Mouse (Mus musculus): Measurements from ENCODE around the gene Acbd3. TPM values are rescaled to one million over a fixed set of nuclear protein-coding genes. Genes with fewer than 3 reads are reported as not detected.

The Acbd3 gene
- 10 to 100 TPM; 32.5 to 36.3 (median 34.8) TPM for total RNA-seq (2022)

- DNase-seq (ENCODE audit: low spot score in 2 of 2), result peak; percentile 82 to 87
These were observed at the start of gene Acbd3 for GRCm38 (mm10) chr1:180725704-180726179. Gene Acbd3 (plus strand): TSS chr1:180726043.

GRCm38 (mm10) chr1:180691284-180691683 is 34.6 kb upstream of the Acbd3 start:
- DNase-seq (ENCODE audit: low spot score in 2 of 2), result no peak

GRCm38 (mm10) chr1:180696626-180697352 is 29.1 kb upstream of the Acbd3 start, which contains the start of gene Mixl1:
Gene Mixl1 (minus strand): TSS chr1:180697034.
- no peak for DNase-seq (ENCODE audit: low spot score in 2 of 2)

GRCm38 (mm10) chr1:180698063-180698462 is 27.8 kb upstream of the Acbd3 start:
- no peak for DNase-seq (ENCODE audit: low spot score in 2 of 2)

GRCm38 (mm10) chr1:180703400-180703799 is 22.4 kb upstream of the Acbd3 start:
- no peak for DNase-seq (ENCODE audit: low spot score in 2 of 2)

GRCm38 (mm10) chr1:180707368-180707767 is 18.5 kb upstream of the Acbd3 start:
- DNase-seq (ENCODE audit: low spot score in 2 of 2), result no peak

GRCm38 (mm10) chr1:180707813-180708212 is 18.0 kb upstream of the Acbd3 start:
- DNase-seq (ENCODE audit: low spot score in 2 of 2), result no peak

- no peak for DNase-seq (ENCODE audit: low spot score in 2 of 2)
These were observed 16.7 kb upstream of the Acbd3 start for GRCm38 (mm10) chr1:180708935-180709776.

- DNase-seq (ENCODE audit: low spot score in 2 of 2), result no peak
These were observed 7.1 kb upstream of the Acbd3 start for GRCm38 (mm10) chr1:180718756-180719155.

GRCm38 (mm10) chr1:180719483-180719882 is 6.4 kb upstream of the Acbd3 start:
- DNase-seq (ENCODE audit: low spot score in 2 of 2), result no peak

GRCm38 (mm10) chr1:180719951-180720689 is 5.7 kb upstream of the Acbd3 start:
- DNase-seq (ENCODE audit: low spot score in 2 of 2), result peak; percentile 51 to 81

- no peak for DNase-seq (ENCODE audit: low spot score in 2 of 2)
These were observed 3.2 kb upstream of the Acbd3 start for GRCm38 (mm10) chr1:180722608-180723007.

GRCm38 (mm10) chr1:180723701-180724238 is 2.1 kb upstream of the Acbd3 start:
- DNase-seq (ENCODE audit: low spot score in 2 of 2), result no peak

- DNase-seq (ENCODE audit: low spot score in 2 of 2), result peak in 1 of 2 experiments; percentile 14
These were observed 340 bp downstream of the Acbd3 start for GRCm38 (mm10) chr1:180726183-180726582.

GRCm38 (mm10) chr1:180729231-180729630 is 3.4 kb downstream of the Acbd3 start:
- DNase-seq (ENCODE audit: low spot score in 2 of 2), result no peak

- DNase-seq (ENCODE audit: low spot score in 2 of 2), result no peak
These were observed 22.0 kb downstream of the Acbd3 start for GRCm38 (mm10) chr1:180747827-180748226.

GRCm38 (mm10) chr1:180752115-180752514 is 26.3 kb downstream of the Acbd3 start:
- no peak for DNase-seq (ENCODE audit: low spot score in 2 of 2)

GRCm38 (mm10) chr1:180754376-180754775 is 28.5 kb downstream of the Acbd3 start:
- no peak for DNase-seq (ENCODE audit: low spot score in 2 of 2)

- DNase-seq (ENCODE audit: low spot score in 2 of 2), result no peak
These were observed 30.9 kb downstream of the Acbd3 start for GRCm38 (mm10) chr1:180756711-180757110.

- DNase-seq (ENCODE audit: low spot score in 2 of 2), result no peak
These were observed 31.6 kb downstream of the Acbd3 start for GRCm38 (mm10) chr1:180757252-180757955.
